Mouse (Mus musculus) embryonic facial prominence, embryonic 14.5 days (tissue): ENCODE results near the gene 1110051M20Rik. TPM values are rescaled to one million over a fixed set of nuclear protein-coding genes. Genes with fewer than 3 reads are reported as not detected.

ENCODE experiments used
- ATAC-seq: fragments of 200-750 bp; cut with Nextera tagmentation; 2 replicates; pipeline ENCODE4 v1.8.0; 2017; ENCODE audit warnings: low read depth, moderate number of reproducible peaks, moderate TSS enrichment
- DNase-seq: peaks from one replicate; pipeline ENCODE4 v3.0.0-alpha.2; 2015; ENCODE audit warnings: low spot score
- H3K27ac ChIP-seq: fragments of 300-500 bp; sonication (generic); replicated peaks from 2 replicates; pipeline ENCODE4 v1.5.1; 2014; ENCODE audit warnings: low read depth, mild to moderate bottlenecking, low read length, moderate library complexity
- H3K27me3 ChIP-seq: fragments of 300-500 bp; sonication (generic); replicated peaks from 2 replicates; pipeline ENCODE4 v1.6.1; 2014; ENCODE audit warnings: low read length; ENCODE audit not compliant: control insufficient read depth, insufficient read depth
- H3K36me3 ChIP-seq: fragments of 300-500 bp; sonication (generic); 2 replicates; pipeline ENCODE4 v1.6.1; 2014; ENCODE audit warnings: low read length, mixed read lengths; ENCODE audit not compliant: control insufficient read depth, insufficient read depth
- H3K4me1 ChIP-seq: fragments of 300-500 bp; sonication (generic); 2 replicates; pipeline ENCODE4 v1.6.1; 2014; ENCODE audit warnings: antibody characterized with exemption, low read length; ENCODE audit not compliant: control insufficient read depth, insufficient read depth
- H3K4me2 ChIP-seq: fragments of 300-500 bp; sonication (generic); 2 replicates; pipeline ENCODE4 v1.6.1; 2014; ENCODE audit warnings: low read depth, mild to moderate bottlenecking, low read length, moderate library complexity, mixed read lengths
- H3K4me3 ChIP-seq: fragments of 300-500 bp; sonication (generic); 2 replicates; pipeline ENCODE4 v1.5.1; 2014; ENCODE audit warnings: low read depth, mild to moderate bottlenecking, low read length
- H3K9ac ChIP-seq: fragments of 300-500 bp; sonication (generic); 2 replicates; pipeline ENCODE4 v1.6.1; 2014; ENCODE audit warnings: low read depth, mild to moderate bottlenecking, low read length, moderate library complexity, mixed read lengths
- H3K9me3 ChIP-seq: fragments of 300-500 bp; sonication (generic); 2 replicates; pipeline ENCODE4 v1.6.1; 2016; ENCODE audit warnings: low read length; ENCODE audit not compliant: control insufficient read depth
- WGBS: fragments of 180-500 bp; shearing (Covaris S2); extraction: QIAGEN DNeasy Blood & Tissue Kit; methylation state at CpG from one replicate; pipeline ENCODE4 v1.1.7; 2014; 5-methylcytosine and 5-hydroxymethylcytosine counted together
- polyA plus RNA-seq: library from polyadenylated mRNA; unstranded; fragments of >200 nt; fragmentation: Nextera tagmentation; extraction: Ambion mirVana; gene quantifications from 2 replicates; pipeline ENCODE4 v1.2.1, GENCODE M21; 2014

Gene 1110051M20Rik
- polyA plus RNA-seq, 1 experiment from 2014 or later, result 56.0 TPM

GRCm38 (mm10) chr2:91424061-91424720, 20.3 kb downstream of the 1110051M20Rik start:
- Histone ChIP-seq H3K4me2 (no peak overlapping the region), H3K4me3 (no peak overlapping the region), H3K9me3 (no peaks in the 10 kb centered on the region; the same call in 1 of the 2 replicates), H3K27me3 (no peaks in the 10 kb centered on the region), H3K4me1 (no peaks in the 10 kb centered on the region), H3K9ac (no peak overlapping the region), H3K36me3 (peaks cover 21% of the 10 kb centered on the region), H3K27ac (no peak overlapping the region)
- 83% methylated on average over 7 of the region's 7 CpGs for WGBS
- DNase-seq, result no peak
- peak; percentile 26; the same call in 1 of the 2 replicates for ATAC-seq

GRCm38 (mm10) chr2:91421641-91422040, 22.9 kb downstream of the 1110051M20Rik start:
- 84% methylated on average over 5 of the region's 5 CpGs for WGBS
- H3K9ac ChIP-seq, result no peak overlapping the region
- H3K9me3 ChIP-seq, result no peaks in the 10 kb centered on the region; the same call in 1 of the 2 replicates
- H3K27me3 ChIP-seq, result no peaks in the 10 kb centered on the region
- no peak for ATAC-seq
- DNase-seq, result no peak
- no peak overlapping the region for H3K4me3 ChIP-seq
- H3K4me1 ChIP-seq, result no peaks in the 10 kb centered on the region
- H3K36me3 ChIP-seq, result peaks cover 21% of the 10 kb centered on the region
- H3K27ac ChIP-seq, result no peak overlapping the region
- H3K4me2 ChIP-seq, result no peak overlapping the region

- Histone ChIP-seq H3K9me3 (no peaks in the 10 kb centered on the region), H3K4me3 (no peak overlapping the region), H3K27ac (no peak overlapping the region), H3K36me3 (no peaks in the 10 kb centered on the region), H3K27me3 (no peaks in the 10 kb centered on the region), H3K4me2 (no peak overlapping the region), H3K9ac (no peak overlapping the region), H3K4me1 (peaks cover 17% of the 10 kb centered on the region)
- DNase-seq (no peak), ATAC-seq (no peak)
- 80% methylated on average over 1 of the region's 1 CpGs for WGBS
These were observed 30.7 kb downstream of the 1110051M20Rik start for GRCm38 (mm10) chr2:91413811-91414210.

GRCm38 (mm10) chr2:91412361-91412760, 32.1 kb downstream of the 1110051M20Rik start:
- Histone ChIP-seq H3K9me3 (no peaks in the 10 kb centered on the region), H3K27ac (peak overlapping the region; percentile 78; the same call in 1 of the 2 replicates), H3K4me2 (no peak overlapping the region), H3K36me3 (no peaks in the 10 kb centered on the region), H3K4me1 (peaks cover 17% of the 10 kb centered on the region), H3K27me3 (no peaks in the 10 kb centered on the region), H3K4me3 (no peak overlapping the region), H3K9ac (no peak overlapping the region)
- ATAC-seq (no peak), DNase-seq (no peak)
- 64% methylated on average over 5 of the region's 5 CpGs for WGBS

- H3K4me3 ChIP-seq, result no peak overlapping the region
- DNase-seq, result peak; percentile 87
- H3K36me3 ChIP-seq, result no peaks in the 10 kb centered on the region
- no peaks in the 10 kb centered on the region for H3K9me3 ChIP-seq
- H3K4me2 ChIP-seq, result no peak overlapping the region
- peak overlapping the region; percentile 78 for H3K27ac ChIP-seq
- no peak overlapping the region for H3K9ac ChIP-seq
- no peaks in the 10 kb centered on the region for H3K27me3 ChIP-seq
- peak; percentile 92 for ATAC-seq
- peaks cover 17% of the 10 kb centered on the region for H3K4me1 ChIP-seq
- WGBS, result 39% methylated on average over 2 of the region's 2 CpGs
These were observed 33.0 kb downstream of the 1110051M20Rik start for GRCm38 (mm10) chr2:91411473-91411872.

GRCm38 (mm10) chr2:91408031-91408430, 36.5 kb downstream of the 1110051M20Rik start:
- Histone ChIP-seq H3K9ac (no peak overlapping the region), H3K4me3 (no peak overlapping the region), H3K27me3 (no peaks in the 10 kb centered on the region), H3K4me2 (no peak overlapping the region), H3K9me3 (no peaks in the 10 kb centered on the region), H3K27ac (no peak overlapping the region), H3K4me1 (peaks cover 17% of the 10 kb centered on the region), H3K36me3 (no peaks in the 10 kb centered on the region)
- 62% methylated on average over 2 of the region's 2 CpGs for WGBS
- ATAC-seq (no peak), DNase-seq (peak; percentile 67)

- Histone ChIP-seq H3K4me1 (no peaks in the 10 kb centered on the region), H3K36me3 (no peaks in the 10 kb centered on the region), H3K4me3 (no peak overlapping the region), H3K27ac (no peak overlapping the region), H3K27me3 (no peaks in the 10 kb centered on the region), H3K9ac (no peak overlapping the region), H3K4me2 (no peak overlapping the region), H3K9me3 (no peaks in the 10 kb centered on the region)
- 82% methylated on average over 4 of the region's 4 CpGs for WGBS
- no peak for ATAC-seq
- no peak for DNase-seq
These were observed 39.4 kb downstream of the 1110051M20Rik start for GRCm38 (mm10) chr2:91405071-91405470.

GRCm38 (mm10) chr2:91399727-91400126, 44.8 kb downstream of the 1110051M20Rik start:
- Histone ChIP-seq H3K4me2 (no peak overlapping the region), H3K27me3 (no peaks in the 10 kb centered on the region), H3K36me3 (no peaks in the 10 kb centered on the region), H3K9me3 (no peaks in the 10 kb centered on the region), H3K9ac (no peak overlapping the region), H3K4me1 (0 out of 2 replicates have a peak, but pooled peaks cover 10% of the 10 kb centered on the region), H3K4me3 (no peak overlapping the region), H3K27ac (0 out of 2 replicates have a peak overlapping the region, but pooled peaks have one; percentile 10)
- peak; percentile 54 for DNase-seq
- 15% methylated on average over 2 of the region's 2 CpGs for WGBS
- peak; percentile 85 for ATAC-seq

- Histone ChIP-seq H3K9ac (no peak overlapping the region), H3K4me3 (no peak overlapping the region), H3K27ac (no peak overlapping the region; the same call in 1 of the 2 replicates), H3K36me3 (no peaks in the 10 kb centered on the region), H3K4me2 (no peak overlapping the region), H3K4me1 (0 out of 2 replicates have a peak, but pooled peaks cover 10% of the 10 kb centered on the region), H3K9me3 (no peaks in the 10 kb centered on the region), H3K27me3 (no peaks in the 10 kb centered on the region)
- WGBS, result 37% methylated on average over 3 of the region's 3 CpGs
- DNase-seq, result no peak
- no peak for ATAC-seq
These were observed 45.3 kb downstream of the 1110051M20Rik start for GRCm38 (mm10) chr2:91399168-91399567.
